Mouse (Mus musculus): ENCODE measurements at regions not wholly inside any gene's neighbourhood (a gene's known extent, or its start where the extent isn't known, plus 50 kb on each side); places are given as distances from the start of the nearest gene placed in this dataset.
A peak's percentile ranks its signal among the peaks of the same experiment; 100 is the strongest.
"Not testable (repeated sequence)": the region's sequence is repeated elsewhere in the genome, so short reads cannot be mapped to it uniquely, and the experiment has no call there.

DNA sequence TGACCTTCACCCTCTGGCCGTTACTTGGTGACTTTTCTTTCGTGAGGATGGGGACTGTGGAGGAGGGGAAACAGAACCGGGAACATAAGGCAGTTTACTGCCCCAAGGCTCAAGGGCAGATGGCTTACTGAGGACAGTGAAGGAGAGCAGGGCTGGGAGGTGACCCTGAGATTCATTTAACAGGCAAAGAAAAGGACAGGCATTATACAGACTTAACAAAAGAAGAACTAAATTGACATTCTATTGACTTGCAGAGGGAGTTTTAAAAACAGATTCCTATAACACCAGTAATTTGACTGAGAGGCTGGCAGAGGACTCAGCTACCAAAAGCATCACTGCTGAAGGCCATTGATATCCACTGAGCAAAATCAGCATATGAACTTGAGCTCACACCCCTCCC, 153.0 kb upstream of the 1700012A03Rik start:
- no peak for DNase-seq

DNA sequence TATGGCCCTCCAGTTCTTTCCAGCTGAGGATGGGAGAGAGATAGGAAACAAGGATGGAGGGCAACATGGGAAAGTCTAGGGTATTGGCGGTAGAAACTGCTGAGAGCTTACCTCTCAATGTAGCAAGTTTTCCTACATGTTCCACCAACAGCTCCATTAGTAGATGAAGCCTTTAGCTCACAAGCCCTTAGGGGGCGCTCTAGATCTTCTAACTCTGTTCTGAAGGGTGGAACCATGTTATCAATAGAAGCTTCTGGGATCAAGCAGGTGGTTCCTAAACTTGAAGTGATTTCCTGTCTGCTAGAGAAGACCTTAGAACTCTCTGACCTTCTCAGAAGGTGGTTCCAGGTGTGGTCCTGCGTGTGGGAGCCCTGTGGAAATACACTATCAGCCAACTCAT, 154.2 kb upstream of the 1700012A03Rik start:
- DNase-seq = no peak

DNA sequence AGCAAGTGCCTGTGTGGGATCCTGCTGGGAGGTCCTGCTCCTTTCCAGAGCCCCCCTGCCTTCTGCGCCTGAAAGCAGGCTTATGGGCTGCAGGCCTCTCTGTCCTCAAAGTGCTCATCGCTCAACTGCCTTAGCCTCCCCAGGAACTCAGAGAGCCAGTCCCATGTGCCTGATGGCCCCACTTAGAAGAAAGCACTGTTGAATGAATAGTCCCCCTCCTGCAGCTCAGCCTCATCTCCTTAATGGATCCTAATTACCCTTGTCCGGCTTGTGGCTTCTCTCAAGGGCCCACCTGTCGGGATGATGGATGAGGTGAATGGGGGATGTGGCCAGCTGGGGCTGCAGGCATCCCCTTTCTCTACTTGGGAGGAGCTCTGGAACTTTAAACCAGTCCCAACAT, 163.1 kb upstream of the 1700012A03Rik start:
- no peak for DNase-seq

DNA sequence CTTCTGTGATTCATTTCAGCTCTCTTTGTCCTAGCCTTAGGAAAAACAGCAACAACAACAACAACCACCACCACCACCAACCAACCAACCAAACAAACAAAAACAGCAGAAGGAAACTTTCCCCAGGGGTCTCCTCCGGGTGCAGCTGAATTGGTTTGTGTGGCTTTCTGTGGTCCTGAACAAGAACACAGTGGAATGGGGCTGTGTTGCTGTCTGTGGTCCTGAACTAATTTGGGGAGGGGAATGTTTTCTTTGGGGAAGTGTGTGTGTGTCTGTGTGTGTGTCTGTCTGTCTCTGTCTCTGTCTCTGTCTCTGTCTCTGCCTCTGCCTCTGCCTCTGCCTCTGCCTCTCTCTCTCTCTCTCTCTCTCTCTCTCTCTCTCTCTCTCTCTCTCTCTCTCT, 164.8 kb upstream of the 1700012A03Rik start:
- not testable (repeated sequence) for DNase-seq

DNA sequence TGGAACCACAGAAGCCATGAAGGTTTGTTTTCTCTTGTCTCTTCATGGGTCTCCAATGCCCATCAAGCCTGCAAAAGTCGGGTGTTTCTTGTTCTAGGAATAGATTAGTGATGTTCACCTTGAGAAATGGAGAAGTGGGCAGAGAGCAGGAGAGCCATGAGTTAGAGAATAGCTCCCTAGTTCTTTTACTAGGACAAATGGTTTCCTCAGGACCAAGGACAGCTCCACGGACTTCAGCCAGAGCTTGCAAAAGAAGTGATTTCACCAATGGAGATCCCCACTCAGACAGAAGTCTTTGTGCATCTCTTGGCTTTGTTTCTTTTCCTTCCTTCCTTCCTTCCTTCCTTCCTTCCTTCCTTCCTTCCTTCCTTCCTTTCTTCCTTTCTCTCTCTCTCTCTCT, 166.3 kb upstream of the 1700012A03Rik start:
- no peak for DNase-seq

DNA sequence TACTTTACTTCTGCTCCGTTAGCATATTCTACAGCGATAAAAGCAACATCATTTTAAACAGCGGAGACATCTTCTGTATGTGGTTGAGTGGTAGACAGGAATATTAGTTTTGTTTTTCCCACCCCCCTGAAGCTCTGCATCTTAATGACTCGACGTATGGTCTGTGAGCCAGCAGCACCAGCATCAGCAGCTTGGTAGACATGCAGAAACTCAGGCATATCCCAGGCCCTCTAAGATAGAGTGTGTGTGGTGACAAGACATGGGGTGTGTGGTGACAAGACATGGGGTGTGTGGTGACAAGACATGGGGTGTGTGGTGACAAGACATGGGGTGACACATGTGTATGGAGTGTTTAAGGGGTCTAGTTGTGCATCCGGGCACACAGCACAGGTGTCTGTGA, 175.4 kb upstream of the 1700012A03Rik start:
- no peak for DNase-seq

DNA sequence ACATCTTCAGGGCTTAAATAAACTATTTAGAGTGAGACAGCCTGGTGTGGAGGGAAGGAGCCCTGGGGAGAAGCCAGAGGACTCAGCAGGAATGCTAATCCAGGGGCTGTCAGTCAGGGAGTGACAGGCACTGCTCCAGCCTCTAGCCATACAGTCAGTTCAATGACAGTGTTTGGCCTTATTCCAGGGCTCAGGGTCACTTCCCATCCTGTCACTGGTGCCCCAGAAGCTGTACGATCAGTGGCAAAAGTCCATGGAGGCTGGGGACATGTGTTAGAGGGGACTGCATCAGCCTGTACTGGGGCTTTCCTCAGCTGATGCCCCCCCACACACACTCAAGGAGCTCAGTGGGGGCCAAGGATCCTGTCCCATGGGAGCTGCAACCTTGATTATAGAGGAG, 176.1 kb upstream of the 1700012A03Rik start:
- no peak for DNase-seq

DNA sequence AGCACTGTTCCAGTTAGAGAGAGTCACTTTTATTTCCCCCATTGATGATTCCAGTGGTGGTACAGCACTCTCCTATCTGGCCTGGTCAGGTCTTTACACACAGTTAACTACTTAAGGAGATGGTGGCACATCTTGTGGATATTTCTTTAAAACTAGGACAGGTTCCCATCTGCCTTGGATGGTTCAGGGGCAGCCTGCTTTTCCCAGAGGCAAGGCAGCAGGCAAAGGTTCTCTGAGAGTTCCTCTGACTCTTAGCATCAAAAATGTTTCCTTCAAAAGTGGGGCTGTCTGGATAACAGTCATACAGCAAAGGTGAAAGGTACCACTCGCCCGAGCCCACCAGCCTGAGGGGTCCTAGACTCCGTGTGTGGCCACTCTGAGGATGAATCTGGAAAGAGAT, 178.3 kb upstream of the 1700012A03Rik start:
- no peak for DNase-seq

DNA sequence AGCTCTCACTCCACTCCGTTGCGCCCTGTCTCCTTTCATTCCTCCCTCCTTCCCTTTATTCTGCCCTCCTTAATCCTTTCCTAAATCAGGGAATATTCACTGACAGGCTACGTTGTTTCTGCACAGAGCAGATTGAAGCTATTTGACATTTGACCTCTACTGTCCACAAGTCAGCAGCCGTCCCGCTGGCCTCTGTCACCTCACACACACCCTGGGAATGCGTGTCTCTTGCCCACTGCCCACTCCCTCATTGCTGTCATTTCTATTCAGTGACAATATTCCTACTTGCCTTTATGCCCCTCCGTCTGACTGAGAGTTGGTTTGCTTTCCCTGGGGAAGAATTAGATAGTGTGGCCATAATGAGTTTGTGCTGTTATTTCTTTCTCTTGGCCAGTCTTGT, 188.1 kb upstream of the 1700012A03Rik start:
- DNase-seq = no peak

DNA sequence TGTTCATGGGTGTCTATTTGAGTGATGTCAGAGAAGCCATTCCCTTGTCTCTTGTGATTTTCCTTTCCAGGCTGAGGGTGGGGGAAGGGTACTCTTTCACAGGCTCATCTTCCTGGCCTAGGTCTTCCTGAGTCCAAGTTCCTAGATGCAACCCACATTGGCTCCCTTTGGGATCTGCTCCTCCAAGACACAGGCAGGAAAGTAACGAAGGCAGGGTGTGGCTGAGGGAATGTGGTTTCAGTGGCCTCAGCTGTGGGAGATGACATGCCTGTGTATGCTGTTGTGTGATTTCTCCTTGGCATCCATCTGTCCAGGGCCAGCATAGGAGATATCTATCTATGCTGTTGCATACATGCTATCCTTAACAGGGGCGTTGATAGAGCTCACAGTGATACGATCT, 190.4 kb upstream of the 1700012A03Rik start:
- no peak for DNase-seq

DNA sequence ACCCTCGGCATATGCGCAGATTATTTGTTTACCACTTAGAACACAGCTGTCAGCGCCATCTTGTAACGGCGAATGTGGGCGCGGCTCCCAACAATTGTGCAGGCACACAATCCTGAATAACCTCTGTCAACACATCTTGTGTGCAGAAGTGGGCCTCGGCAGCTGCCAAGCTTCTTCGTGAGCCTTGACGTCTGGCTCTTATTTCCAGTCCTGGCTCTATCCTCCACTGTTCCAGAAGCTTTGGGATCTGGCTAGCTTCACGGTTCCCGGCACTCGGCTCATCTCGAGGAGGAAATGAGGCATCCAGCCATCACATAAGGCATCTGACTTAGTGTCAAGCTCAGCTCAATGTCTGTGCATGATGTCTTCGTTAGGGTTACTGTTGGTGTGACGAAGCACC, 195.8 kb upstream of the 1700012A03Rik start:
- DNase-seq = no peak

DNA sequence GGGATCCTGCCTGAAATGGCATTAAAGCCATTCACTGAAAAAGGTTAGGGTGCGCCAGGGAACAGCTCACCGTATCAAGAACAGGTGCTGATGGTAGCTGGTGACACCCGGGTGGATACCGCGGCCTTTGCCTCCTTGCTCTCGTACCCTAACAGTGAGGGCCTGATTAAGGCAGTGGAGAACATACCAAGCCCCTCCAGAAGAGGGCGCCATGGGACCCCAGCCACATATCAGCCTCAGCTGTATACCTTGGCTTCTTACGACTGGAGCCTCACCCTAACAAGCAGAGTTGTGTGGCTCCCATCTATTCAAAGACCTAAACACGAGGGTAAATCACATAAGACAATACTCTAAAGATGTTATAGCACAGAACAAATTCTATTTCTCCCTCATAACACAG, 203.7 kb upstream of the 1700012A03Rik start:
- DNase-seq = no peak

DNA sequence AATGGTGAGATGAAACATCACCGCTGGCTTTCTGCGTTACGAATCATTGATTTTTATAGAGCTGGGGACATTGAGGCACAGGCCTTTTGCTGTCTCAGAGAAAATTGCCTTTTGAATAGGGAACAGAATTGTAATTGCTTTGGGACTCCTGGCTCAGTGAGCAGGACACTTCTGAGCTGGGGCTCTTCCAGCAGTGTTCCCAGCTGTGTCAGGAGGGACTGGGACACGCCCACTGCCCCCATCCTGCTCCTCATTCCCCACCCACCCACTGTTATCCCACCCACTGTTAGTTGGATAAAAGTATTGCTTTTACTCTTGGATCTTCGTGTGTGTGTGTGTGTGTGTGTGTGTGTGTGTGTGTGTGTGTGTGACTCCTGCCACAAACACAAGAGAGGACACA, 204.4 kb upstream of the 1700012A03Rik start:
- DNase-seq = no peak

DNA sequence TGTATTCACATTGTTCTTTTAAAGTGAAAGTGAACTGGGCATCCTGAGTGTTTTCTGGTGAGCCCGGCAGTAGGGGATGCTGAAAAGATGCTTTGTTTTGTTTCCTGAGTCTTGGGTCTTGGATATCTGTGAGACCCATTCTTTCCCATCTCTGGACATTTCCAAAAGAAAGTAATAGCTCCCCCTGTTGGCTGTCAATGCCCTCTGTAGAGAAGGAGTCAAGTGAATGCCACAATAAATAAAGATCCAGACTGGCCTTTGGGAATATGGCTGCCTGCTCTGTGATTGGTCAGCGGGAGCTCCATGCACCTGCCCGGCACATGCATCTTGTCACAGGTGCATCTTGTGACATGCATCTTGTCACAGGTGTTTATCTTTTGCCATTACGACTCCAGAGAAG, 209.4 kb upstream of the 1700012A03Rik start:
- DNase-seq = peak; percentile 52

DNA sequence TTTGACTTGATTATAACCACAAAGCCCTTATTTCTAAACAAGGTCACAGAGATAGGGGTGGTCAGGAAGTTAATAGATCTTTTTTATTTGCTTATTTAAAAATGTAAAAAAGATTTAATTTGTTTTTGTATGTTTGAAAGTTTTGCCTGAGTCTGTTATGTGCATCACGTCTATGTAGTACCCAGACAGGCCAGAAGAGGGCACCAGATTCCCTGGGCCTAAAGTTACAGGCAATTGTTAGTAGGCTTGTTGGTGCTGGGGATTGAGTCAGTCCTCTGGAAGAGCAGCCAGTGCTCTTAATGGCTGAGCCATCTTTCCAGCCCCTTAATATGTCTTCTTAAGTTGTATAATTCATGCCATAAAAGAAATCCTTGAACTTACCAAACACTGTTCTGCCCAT, 211.5 kb upstream of the 1700012A03Rik start:
- peak; percentile 40 to 53 for DNase-seq

DNA sequence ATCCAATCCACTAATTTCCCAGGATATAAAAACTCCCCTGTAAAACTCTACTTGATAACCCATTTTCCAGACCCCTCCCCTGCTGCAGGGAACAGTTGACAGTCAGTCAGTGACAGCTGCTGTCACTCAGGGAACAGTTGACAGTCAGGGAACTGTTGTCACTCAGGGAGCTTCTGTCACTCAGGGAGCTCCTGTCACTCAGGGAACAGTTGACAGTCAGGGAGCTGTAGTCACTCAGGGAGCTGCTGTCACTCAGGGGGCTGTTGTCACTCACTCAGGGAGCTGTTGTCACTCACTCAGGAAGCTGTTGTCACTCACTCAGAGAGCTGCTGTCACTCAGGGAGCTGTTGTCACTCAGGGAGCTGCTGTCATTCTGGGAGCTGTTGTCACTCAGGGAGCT, 214.3 kb upstream of the 1700012A03Rik start:
- DNase-seq = no peak

DNA sequence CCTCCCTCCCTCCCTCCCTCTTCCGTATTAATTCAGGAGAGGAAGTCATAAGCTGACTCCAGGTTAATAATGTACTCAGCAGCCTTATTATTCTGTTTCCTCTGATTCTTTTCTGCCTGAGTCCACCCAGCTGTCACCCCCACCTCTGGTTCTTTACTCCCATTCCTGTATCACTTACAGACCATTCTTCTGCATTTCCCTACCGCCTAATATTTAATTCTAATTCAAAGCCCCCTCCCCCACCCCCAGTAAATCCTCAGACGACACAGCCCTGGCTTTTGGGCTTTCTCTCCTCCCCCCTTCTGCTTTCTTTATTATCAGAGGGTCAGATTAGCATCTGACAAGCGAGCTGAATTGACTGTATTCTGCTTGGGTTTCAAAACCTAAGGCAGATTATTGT, 215.5 kb upstream of the 1700012A03Rik start:
- DNase-seq = no peak

DNA sequence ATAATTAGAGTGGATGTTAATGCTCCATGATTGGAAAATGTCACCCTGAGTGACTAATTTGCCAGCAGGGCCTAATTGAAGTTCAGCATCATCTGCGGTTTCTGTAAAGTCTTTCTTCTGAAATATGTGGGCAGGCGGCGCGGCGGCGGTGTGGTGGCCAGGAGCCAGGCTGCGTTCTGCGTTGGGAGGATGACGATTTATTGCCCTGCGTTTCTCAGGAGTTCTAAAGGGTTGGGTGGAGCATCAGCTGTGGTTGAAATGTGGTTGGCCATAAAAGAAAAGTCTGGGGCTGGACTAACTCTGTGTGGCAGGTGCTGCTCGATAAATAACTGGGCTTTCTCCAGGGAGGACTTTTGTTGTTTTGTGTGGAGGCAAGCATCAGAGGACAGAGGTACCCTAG, 219.4 kb upstream of the 1700012A03Rik start:
- peak; percentile 61 to 63 for DNase-seq

DNA sequence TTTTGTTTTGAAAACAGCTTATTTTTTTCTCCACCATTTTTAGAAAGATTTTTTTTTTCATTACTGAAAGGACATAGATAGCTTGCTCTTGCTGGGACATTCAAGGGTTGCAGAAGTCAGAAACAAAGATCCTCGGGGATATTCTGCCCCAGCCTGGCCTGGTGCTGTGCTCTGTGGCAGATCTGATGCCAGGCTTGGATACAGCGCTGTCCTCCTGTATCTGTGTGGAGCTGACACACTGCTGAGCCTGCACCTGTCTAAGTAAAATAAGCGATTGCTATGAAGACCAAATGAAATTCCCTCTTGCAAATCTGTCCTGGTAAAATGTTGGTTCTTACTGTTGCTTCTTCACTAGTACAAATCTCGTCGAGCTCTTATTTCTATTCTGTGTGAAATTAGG, 226.4 kb upstream of the 1700012A03Rik start:
- peak; percentile 56 to 70 for DNase-seq

DNA sequence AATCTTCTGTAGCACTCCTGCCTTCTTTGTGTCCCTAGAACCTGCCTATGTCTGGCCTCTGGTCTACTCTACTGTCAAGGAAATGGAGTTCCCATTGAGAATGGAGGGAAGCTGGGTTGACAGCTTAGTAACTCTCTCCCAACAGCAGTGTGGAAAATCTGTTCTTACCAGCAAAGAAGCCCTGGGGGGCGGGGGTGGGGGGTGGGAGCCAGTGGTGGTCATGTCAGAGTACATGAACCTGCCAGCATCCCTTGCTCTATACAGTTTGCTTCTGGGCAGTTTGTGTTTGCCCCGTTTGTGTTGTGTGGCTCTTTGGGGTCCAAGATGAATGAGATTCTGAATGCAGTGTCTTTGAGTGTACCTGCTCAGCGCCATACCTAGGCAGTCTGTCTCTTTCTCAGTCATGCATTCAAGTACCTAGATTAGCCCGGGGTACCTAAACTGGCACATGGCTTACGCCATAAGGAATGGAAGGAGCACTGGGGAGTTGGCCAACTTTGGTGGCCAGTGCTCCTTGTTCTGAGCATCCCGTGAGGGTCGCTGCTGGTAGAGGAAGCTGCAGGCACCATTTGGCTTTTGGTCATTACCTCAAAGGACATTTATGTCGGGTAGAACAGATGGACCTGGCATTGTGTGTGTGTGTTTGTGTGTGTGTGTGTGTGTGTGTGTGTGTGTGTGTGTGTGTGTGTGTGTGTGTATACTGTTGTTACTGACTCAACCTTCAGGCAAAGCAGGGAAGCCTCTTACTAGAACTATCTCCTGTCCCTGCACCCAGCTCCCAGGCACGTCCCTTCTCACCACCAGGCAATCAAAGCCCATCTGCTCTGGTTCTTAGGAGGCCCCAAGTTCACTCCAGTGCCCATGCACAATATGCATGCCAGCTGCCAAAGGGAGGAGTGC, 227.6 kb upstream of the 1700012A03Rik start:
- DNase-seq = peak; percentile 70 to 78

DNA sequence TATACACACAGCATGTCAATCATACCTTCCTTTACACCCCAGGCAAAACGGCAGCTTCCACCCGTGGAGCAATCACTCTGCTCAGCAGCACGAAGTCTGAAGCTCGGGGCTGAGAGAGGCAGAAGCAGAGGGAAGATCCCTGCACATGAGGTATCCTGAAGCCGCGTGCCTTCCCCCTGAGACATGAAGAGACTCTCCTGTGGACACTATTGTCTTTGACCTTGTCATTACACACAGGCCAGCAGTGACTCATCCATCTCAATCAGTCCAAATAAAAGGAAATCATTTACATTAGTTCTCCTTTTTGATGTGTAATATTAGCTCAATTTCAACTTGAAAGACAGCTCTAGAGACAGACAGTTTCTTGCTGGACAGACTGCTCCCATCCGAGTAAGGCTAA, 228.4 kb upstream of the 1700012A03Rik start:
- no peak for DNase-seq

DNA sequence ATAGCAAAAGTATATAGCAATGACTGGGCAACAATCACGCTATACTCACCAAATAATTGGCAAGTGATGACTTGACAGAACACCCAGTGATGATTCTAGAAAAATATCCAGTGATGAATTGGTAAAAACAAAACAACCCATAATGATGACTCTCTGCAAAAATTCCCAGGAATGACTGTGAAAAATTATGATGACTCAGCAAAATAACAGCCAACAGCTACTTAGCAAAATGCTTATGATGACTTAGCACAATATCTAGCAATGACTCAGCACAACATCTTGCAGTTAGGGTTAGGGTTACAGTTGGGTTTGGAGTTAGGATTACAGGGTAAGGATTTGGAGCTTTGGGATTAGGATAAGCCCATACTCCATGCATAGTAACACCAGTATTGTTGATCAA, 232.4 kb upstream of the 1700012A03Rik start:
- no peak for DNase-seq

DNA sequence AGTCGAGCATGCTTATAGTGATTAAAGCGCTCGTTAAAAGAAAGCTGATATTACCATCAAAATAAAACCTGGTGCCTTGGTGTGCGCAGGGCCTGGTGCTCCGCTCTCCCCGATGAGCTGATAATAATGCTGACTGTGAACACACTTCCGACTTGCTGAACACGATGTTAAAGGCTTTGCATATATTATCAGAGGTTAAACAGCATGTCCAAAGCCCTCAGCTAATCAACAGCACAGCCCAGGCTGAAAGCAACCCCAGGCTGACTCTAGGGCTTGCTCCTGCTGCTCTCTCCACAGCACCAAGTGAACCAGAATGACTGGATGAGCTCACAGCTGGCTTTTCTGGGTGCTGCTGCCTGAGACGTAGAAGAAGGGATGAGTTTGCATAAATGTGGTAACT, 238.2 kb upstream of the 1700012A03Rik start:
- DNase-seq = no peak

DNA sequence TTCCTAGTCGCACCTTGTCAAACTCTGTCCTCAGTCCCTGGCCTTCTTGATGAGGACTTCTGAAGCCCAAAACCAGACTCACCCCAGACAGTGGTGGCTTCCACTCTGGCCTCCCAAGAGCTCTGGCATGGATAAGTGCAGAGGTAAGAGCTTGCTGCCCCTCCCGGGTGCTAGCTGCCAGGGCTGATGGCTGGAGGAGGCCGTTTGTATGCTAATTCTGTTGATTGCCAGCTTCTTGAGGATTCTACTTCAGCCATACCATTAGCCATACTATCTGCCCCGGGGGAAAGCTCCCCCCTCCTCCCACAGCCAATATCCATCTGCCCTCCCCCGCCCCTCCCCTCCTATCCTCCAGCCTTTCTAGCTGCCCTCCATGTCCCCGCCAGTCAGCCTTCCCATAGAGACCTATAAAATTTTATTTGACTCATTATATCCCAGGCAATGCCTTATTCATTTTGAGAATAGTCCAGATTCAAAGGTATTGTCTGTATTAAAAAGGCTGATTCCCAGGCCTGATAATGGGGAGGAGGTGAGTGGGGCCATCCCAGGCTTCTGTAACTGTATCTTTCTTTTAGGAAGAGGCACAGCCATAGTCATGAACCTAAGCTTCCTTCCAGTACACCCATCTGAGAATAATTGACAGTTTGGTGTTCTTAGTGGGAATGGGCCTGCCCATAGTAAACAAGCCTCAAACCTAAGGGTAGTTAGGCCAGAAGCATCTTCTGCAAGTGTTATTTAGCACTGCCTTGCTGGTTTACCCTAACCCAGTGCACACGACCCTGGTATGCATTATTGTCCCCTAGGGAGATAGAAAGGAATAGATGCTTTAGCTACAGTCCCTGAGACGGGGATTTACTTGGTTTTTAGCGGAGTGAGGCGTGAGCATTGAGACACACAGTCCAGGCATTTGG, 239.2 kb upstream of the 1700012A03Rik start:
- no peak for DNase-seq
